Mouse (Mus musculus): ENCODE measurements around the gene Lrrc36. TPM values are rescaled to one million over a fixed set of nuclear protein-coding genes. Genes with fewer than 3 reads are reported as not detected.

Lrrc36 gene
- polyA plus RNA-seq, 1 experiment from 2014 or later: 0.50 TPM

GRCm38 (mm10) chr8:105508758-105509157 is 95.4 kb downstream of the Lrrc36 start:
- 35% methylated on average over 2 of the region's 2 CpGs for WGBS
- no peak overlapping the region for H3K4me3 ChIP-seq (ENCODE audit: low read depth, low read length)
- no peak overlapping the region for H3K27ac ChIP-seq (ENCODE audit: low read depth)
- H3K36me3 ChIP-seq (ENCODE audit: insufficient read depth): no peaks in the 10 kb centered on the region
- H3K27me3 ChIP-seq (ENCODE audit: insufficient read depth, low read length): no peaks in the 10 kb centered on the region
- DNase-seq: peak; percentile 44
- H3K9ac ChIP-seq: no peak overlapping the region
- no peak for TF ChIP-seq CTCF (IDR thresholded peaks at IDR 0.05; ENCODE audit: low read depth)
- ATAC-seq (ENCODE audit: insufficient read depth): peak; percentile 53; the same call in 1 of the 2 replicates
- H3K4me1 ChIP-seq (ENCODE audit: insufficient read depth): 0 out of 2 replicates have a peak, but pooled peaks cover 3% of the 10 kb centered on the region
- H3K4me2 ChIP-seq: no peak overlapping the region
- no peaks in the 10 kb centered on the region for H3K9me3 ChIP-seq (ENCODE audit: low read depth, low read length)

GRCm38 (mm10) chr8:105509997-105510735 is 96.8 kb downstream of the Lrrc36 start:
- ATAC-seq (ENCODE audit: insufficient read depth): peak; percentile 47; the same call in 1 of the 2 replicates
- Histone ChIP-seq H3K4me1 (ENCODE audit: insufficient read depth) (0 out of 2 replicates have a peak, but pooled peaks cover 3% of the 10 kb centered on the region), H3K9me3 (ENCODE audit: low read depth, low read length) (no peaks in the 10 kb centered on the region), H3K27me3 (ENCODE audit: insufficient read depth, low read length) (no peaks in the 10 kb centered on the region), H3K36me3 (ENCODE audit: insufficient read depth) (no peaks in the 10 kb centered on the region), H3K4me2 (no peak overlapping the region), H3K9ac (no peak overlapping the region), H3K4me3 (ENCODE audit: low read depth, low read length) (no peak overlapping the region), H3K27ac (ENCODE audit: low read depth) (peak overlapping the region; percentile 13)
- DNase-seq: peak; percentile 40
- TF ChIP-seq CTCF (IDR thresholded peaks at IDR 0.05; ENCODE audit: low read depth): no peak
- 31% methylated on average over 12 of the region's 12 CpGs for WGBS

Other genes with a start within 250 kb of the Lrrc36 start
- 81.4 and 85.2 TPM in 2 replicates for gene Cbfb, start 242.9 kb upstream of the Lrrc36 start, polyA plus RNA-seq (2014; fragmentation: Nextera tagmentation; extraction: Ambion mirVana)
- 35.4 and 36.1 TPM in 2 replicates for gene D230025D16Rik, start 188.4 kb upstream of the Lrrc36 start, polyA plus RNA-seq (2014; fragmentation: Nextera tagmentation; extraction: Ambion mirVana)
- 17.4 and 21.2 TPM in 2 replicates for gene B3gnt9, start 158.4 kb upstream of the Lrrc36 start, polyA plus RNA-seq (2014; fragmentation: Nextera tagmentation; extraction: Ambion mirVana)
- gene Tradd, start 149.0 kb upstream of the Lrrc36 start, polyA plus RNA-seq (2014; fragmentation: Nextera tagmentation; extraction: Ambion mirVana): 24.3 and 26.1 TPM in 2 replicates
- gene Fbxl8, start 148.9 kb upstream of the Lrrc36 start, polyA plus RNA-seq (2014; fragmentation: Nextera tagmentation; extraction: Ambion mirVana): 3.8 and 4.6 TPM in 2 replicates
- gene Hsf4, start 143.8 kb upstream of the Lrrc36 start, polyA plus RNA-seq (2014; fragmentation: Nextera tagmentation; extraction: Ambion mirVana): 0.33 and 0.34 TPM in 2 replicates
- gene Nol3, start 137.4 kb upstream of the Lrrc36 start, polyA plus RNA-seq (2014; fragmentation: Nextera tagmentation; extraction: Ambion mirVana): 0.61 and 1.1 TPM in 2 replicates
- gene 4931428F04Rik, start 123.7 kb upstream of the Lrrc36 start, polyA plus RNA-seq (2014; fragmentation: Nextera tagmentation; extraction: Ambion mirVana): 9.0 and 9.5 TPM in 2 replicates
- gene Exoc3l, start 117.5 kb upstream of the Lrrc36 start, polyA plus RNA-seq (2014; fragmentation: Nextera tagmentation; extraction: Ambion mirVana): 31.9 and 33.3 TPM in 2 replicates
- 102 and 112 TPM in 2 replicates for gene E2f4, start 115.9 kb upstream of the Lrrc36 start, polyA plus RNA-seq (2014; fragmentation: Nextera tagmentation; extraction: Ambion mirVana)
- 5.2 and 8.0 TPM in 2 replicates for gene Elmo3, start 108.0 kb upstream of the Lrrc36 start, polyA plus RNA-seq (2014; fragmentation: Nextera tagmentation; extraction: Ambion mirVana)
- gene Lrrc29, start 87.3 kb upstream of the Lrrc36 start, polyA plus RNA-seq (2014; fragmentation: Nextera tagmentation; extraction: Ambion mirVana): 2.7 and 3.1 TPM in 2 replicates
- gene Tmem208, start 87.2 kb upstream of the Lrrc36 start, polyA plus RNA-seq (2014; fragmentation: Nextera tagmentation; extraction: Ambion mirVana): 108 and 115 TPM in 2 replicates
- gene Fhod1, start 65.6 kb upstream of the Lrrc36 start, polyA plus RNA-seq (2014; fragmentation: Nextera tagmentation; extraction: Ambion mirVana): 15.8 and 18.8 TPM in 2 replicates
- gene Slc9a5, start 64.7 kb upstream of the Lrrc36 start, polyA plus RNA-seq (2014; fragmentation: Nextera tagmentation; extraction: Ambion mirVana): 9.9 and 10.9 TPM in 2 replicates
- 1.8 and 1.9 TPM in 2 replicates for gene Plekhg4, start 40.3 kb upstream of the Lrrc36 start, polyA plus RNA-seq (2014; fragmentation: Nextera tagmentation; extraction: Ambion mirVana)
- gene Kctd19, start 69 bp upstream of the Lrrc36 start, polyA plus RNA-seq (2014; fragmentation: Nextera tagmentation; extraction: Ambion mirVana): 0.12 and 0.32 TPM in 2 replicates
- 41.1 and 42.3 TPM in 2 replicates for gene Tppp3, start 58.0 kb downstream of the Lrrc36 start, polyA plus RNA-seq (2014; fragmentation: Nextera tagmentation; extraction: Ambion mirVana)
- 40.0 and 41.9 TPM in 2 replicates for gene Zdhhc1, start 83.3 kb downstream of the Lrrc36 start, polyA plus RNA-seq (2014; fragmentation: Nextera tagmentation; extraction: Ambion mirVana)
- 4.8 and 5.9 TPM in 2 replicates for gene Hsd11b2, start 105.2 kb downstream of the Lrrc36 start, polyA plus RNA-seq (2014; fragmentation: Nextera tagmentation; extraction: Ambion mirVana)
- gene Atp6v0d1, start 152.5 kb downstream of the Lrrc36 start, polyA plus RNA-seq (2014; fragmentation: Nextera tagmentation; extraction: Ambion mirVana): 74.6 and 81.0 TPM in 2 replicates
- 32.1 and 33.7 TPM in 2 replicates for gene Ripor1, start 191.7 kb downstream of the Lrrc36 start, polyA plus RNA-seq (2014; fragmentation: Nextera tagmentation; extraction: Ambion mirVana)
- 127 and 129 TPM in 2 replicates for gene Ctcf, start 223.0 kb downstream of the Lrrc36 start, polyA plus RNA-seq (2014; fragmentation: Nextera tagmentation; extraction: Ambion mirVana)
- 0.69 and 0.89 TPM in 2 replicates for gene Agrp, start 223.8 kb downstream of the Lrrc36 start, polyA plus RNA-seq (2014; fragmentation: Nextera tagmentation; extraction: Ambion mirVana)